Mouse (Mus musculus) layer of hippocampus, adult 8-10 months (tissue): ENCODE measurements around the gene Ankef1. TPM values are rescaled to one million over a fixed set of nuclear protein-coding genes. Genes with fewer than 3 reads are reported as not detected.

ENCODE experiments used
- DNase-seq, 2 experiments: peaks; one replicate each; pipeline ENCODE4 v3.0.0; 2022; ENCODE audit warnings: low spot score in 2 of 2
- total RNA-seq, 4 experiments: library from RNA; stranded (reverse); gene quantifications; 2 replicates each; pipeline ENCODE4 v1.2.4; 2022

Gene Ankef1
- total RNA-seq = 1 to 10 TPM; 1.3 to 2.3 (median 2.1) TPM

- DNase-seq = no peak
These were observed at the start of gene Ankef1 for GRCm38 (mm10) chr2:136501651-136502050. Ankef1 (plus strand) TSS chr2:136501910.

- DNase-seq = no peak
These were observed 45.2 kb upstream of the Ankef1 start for GRCm38 (mm10) chr2:136456468-136456867.

GRCm38 (mm10) chr2:136456875-136457274, 44.8 kb upstream of the Ankef1 start:
- no peak for DNase-seq

GRCm38 (mm10) chr2:136477656-136478055, 24.1 kb upstream of the Ankef1 start:
- DNase-seq = no peak

- no peak for DNase-seq
These were observed 19.4 kb upstream of the Ankef1 start for GRCm38 (mm10) chr2:136482269-136482668.

- DNase-seq = no peak
These were observed 18.7 kb upstream of the Ankef1 start for GRCm38 (mm10) chr2:136483058-136483457.

GRCm38 (mm10) chr2:136484955-136485354, 16.8 kb upstream of the Ankef1 start:
- DNase-seq = no peak

GRCm38 (mm10) chr2:136485401-136485800, 16.3 kb upstream of the Ankef1 start:
- no peak for DNase-seq

- peak; percentile 11 to 47 for DNase-seq
These were observed 15.7 kb upstream of the Ankef1 start for GRCm38 (mm10) chr2:136485815-136486619.

- DNase-seq = no peak
These were observed 14.7 kb upstream of the Ankef1 start for GRCm38 (mm10) chr2:136486986-136487385.

GRCm38 (mm10) chr2:136511073-136511472, 9.4 kb downstream of the Ankef1 start:
- no peak for DNase-seq

GRCm38 (mm10) chr2:136511756-136512155, 10.0 kb downstream of the Ankef1 start:
- DNase-seq = no peak

GRCm38 (mm10) chr2:136512802-136513201, 11.1 kb downstream of the Ankef1 start:
- peak; percentile 37 to 52 for DNase-seq

- DNase-seq = no peak
These were observed 12.1 kb downstream of the Ankef1 start for GRCm38 (mm10) chr2:136513806-136514205.

- DNase-seq = no peak
These were observed 13.8 kb downstream of the Ankef1 start for GRCm38 (mm10) chr2:136515501-136515900.

GRCm38 (mm10) chr2:136528937-136529336, 27.2 kb downstream of the Ankef1 start:
- no peak for DNase-seq

GRCm38 (mm10) chr2:136532033-136532432, 30.3 kb downstream of the Ankef1 start:
- peak; percentile 89 to 92 for DNase-seq

GRCm38 (mm10) chr2:136558020-136558419, 56.3 kb downstream of the Ankef1 start:
- DNase-seq = no peak

GRCm38 (mm10) chr2:136562336-136562735, 60.6 kb downstream of the Ankef1 start:
- peak in 1 of 2 experiments; percentile 9 for DNase-seq

- DNase-seq = no peak
These were observed 69.1 kb downstream of the Ankef1 start for GRCm38 (mm10) chr2:136570856-136571255.

GRCm38 (mm10) chr2:136582762-136583161, 81.1 kb downstream of the Ankef1 start:
- no peak for DNase-seq

- DNase-seq = no peak
These were observed 87.1 kb downstream of the Ankef1 start for GRCm38 (mm10) chr2:136588811-136589210.

GRCm38 (mm10) chr2:136596451-136596850, 94.7 kb downstream of the Ankef1 start:
- DNase-seq = peak in 1 of 2 experiments; percentile 66
